Mouse (Mus musculus): Measurements from ENCODE around the gene Tnpo2. TPM values are rescaled to one million over a fixed set of nuclear protein-coding genes. Genes with fewer than 3 reads are reported as not detected.
"Not testable (repeated sequence)": the region's sequence is repeated elsewhere in the genome, so short reads cannot be mapped to it uniquely, and the experiment has no call there.

Gene Tnpo2
- polyA plus RNA-seq, 1 experiment from 2014 or later: 31.7 TPM

- no peak for ATAC-seq (ENCODE audit: insufficient number of reproducible peaks, insufficient read depth, low FRiP score, low TSS enrichment)
- Histone ChIP-seq H3K9me3 (no peaks in the 10 kb centered on the region), H3K4me1 (peaks cover 2% of the 10 kb centered on the region; the same call in 1 of the 2 replicates), H3K4me2 (replicated peaks) (no peak overlapping the region), H3K4me3 (no peak overlapping the region), H3K9ac (no peak overlapping the region), H3K27ac (no peak overlapping the region), H3K36me3 (peaks cover 35% of the 10 kb centered on the region), H3K27me3 (no peaks in the 10 kb centered on the region)
- WGBS: 93% methylated on average over 10 of the region's 10 CpGs
Measured at GRCm38 (mm10) chr8:85074617-85075016, 37.9 kb downstream of the Tnpo2 start.

GRCm38 (mm10) chr8:85076001-85076400 lies 39.3 kb downstream of the Tnpo2 start:
- Histone ChIP-seq H3K9ac (no peak overlapping the region), H3K4me2 (replicated peaks) (no peak overlapping the region), H3K27ac (no peak overlapping the region), H3K4me3 (no peak overlapping the region), H3K27me3 (no peaks in the 10 kb centered on the region), H3K9me3 (no peaks in the 10 kb centered on the region), H3K36me3 (peaks cover 35% of the 10 kb centered on the region), H3K4me1 (peaks cover 6% of the 10 kb centered on the region; the same call in 1 of the 2 replicates)
- 73% methylated on average over 9 of the region's 9 CpGs for WGBS
- no peak for ATAC-seq (ENCODE audit: insufficient number of reproducible peaks, insufficient read depth, low FRiP score, low TSS enrichment)

- peaks cover 13% of the 10 kb centered on the region; the same call in 1 of the 2 replicates for H3K4me1 ChIP-seq
- H3K4me2 ChIP-seq (replicated peaks): no peak overlapping the region
- no peaks in the 10 kb centered on the region for H3K9me3 ChIP-seq
- ATAC-seq (ENCODE audit: insufficient number of reproducible peaks, insufficient read depth, low FRiP score, low TSS enrichment): no peak
- H3K4me3 ChIP-seq: no peak overlapping the region
- no peaks in the 10 kb centered on the region for H3K27me3 ChIP-seq
- 0 out of 2 replicates have a peak overlapping the region, but pooled peaks have one; percentile 17 for H3K27ac ChIP-seq
- WGBS: 0% methylated on average over 2 of the region's 2 CpGs
- no peak overlapping the region for H3K9ac ChIP-seq
- peaks cover 35% of the 10 kb centered on the region for H3K36me3 ChIP-seq
Measured at GRCm38 (mm10) chr8:85076993-85077392, 40.3 kb downstream of the Tnpo2 start.

- under 1% methylated on average over 25 of the region's 25 CpGs for WGBS
- no peaks in the 10 kb centered on the region for H3K9me3 ChIP-seq
- H3K4me2 ChIP-seq (replicated peaks): peak overlapping the region; percentile 93
- no peak for ATAC-seq (ENCODE audit: insufficient number of reproducible peaks, insufficient read depth, low FRiP score, low TSS enrichment)
- H3K36me3 ChIP-seq: peaks cover 22% of the 10 kb centered on the region
- H3K4me3 ChIP-seq: peak overlapping the region; percentile 94
- H3K4me1 ChIP-seq: peaks cover 28% of the 10 kb centered on the region
- 0 out of 2 replicates have a peak overlapping the region, but pooled peaks have one; percentile 8 for H3K27ac ChIP-seq
- H3K27me3 ChIP-seq: no peaks in the 10 kb centered on the region
- peak overlapping the region; percentile 92 for H3K9ac ChIP-seq
Measured at GRCm38 (mm10) chr8:85080214-85080531, 43.5 kb downstream of the Tnpo2 start.

DNA sequence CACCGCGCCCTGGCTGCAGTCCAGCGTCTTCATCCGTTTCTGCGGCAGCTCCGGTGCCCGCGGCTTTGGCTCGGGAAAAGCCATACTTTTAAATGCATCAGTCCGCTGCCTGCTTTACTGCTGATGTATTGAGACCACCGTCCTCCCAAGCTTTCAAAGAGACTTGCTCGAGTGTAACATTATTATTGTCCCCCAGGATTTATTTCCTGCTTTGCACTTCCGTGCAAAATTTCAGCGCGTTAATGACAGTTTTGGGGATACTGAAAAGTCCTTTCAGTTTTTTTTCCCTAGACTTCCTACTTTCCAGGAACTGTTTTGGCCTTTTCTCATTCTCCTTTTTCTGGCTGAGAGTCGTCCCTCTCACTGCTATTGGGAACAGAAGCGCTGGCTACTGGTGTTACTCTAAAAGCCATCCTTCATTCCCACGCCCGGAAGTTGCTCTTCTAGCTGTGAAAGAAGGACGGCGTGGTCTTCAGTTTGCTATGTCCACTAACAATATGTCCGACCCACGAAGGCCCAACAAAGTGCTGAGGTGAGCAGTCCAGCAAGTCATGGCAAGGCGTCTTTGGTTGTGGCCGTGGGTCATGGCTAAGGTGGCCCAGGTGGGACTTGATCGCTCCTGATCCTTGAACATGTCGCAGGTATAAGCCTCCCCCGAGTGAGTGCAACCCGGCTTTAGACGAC lies 44.0 kb downstream of the Tnpo2 start, which contains the start of gene Wdr83os:
Gene Wdr83os (plus strand): TSS at position 209 of the 684 bp plus-strand sequence.
- ATAC-seq (ENCODE audit: insufficient number of reproducible peaks, insufficient read depth, low FRiP score, low TSS enrichment): peak; percentile 1; the same call in 1 of the 2 replicates
- Histone ChIP-seq H3K27me3 (no peaks in the 10 kb centered on the region), H3K27ac (0 out of 2 replicates have a peak within 1 kb of the TSS, but pooled peaks have one; percentile 8), H3K36me3 (peaks cover 22% of the 10 kb centered on the region), H3K4me2 (replicated peaks) (peak within 1 kb of the TSS; percentile 93), H3K9me3 (no peaks in the 10 kb centered on the region), H3K9ac (peak within 1 kb of the TSS; percentile 92), H3K4me1 (peaks cover 28% of the 10 kb centered on the region), H3K4me3 (peak within 1 kb of the TSS; percentile 94)
- under 1% methylated on average over 30 of the region's 30 CpGs for WGBS

GRCm38 (mm10) chr8:85081216-85081555 lies 44.5 kb downstream of the Tnpo2 start, which contains the start of gene Wdr83:
TSS of gene Wdr83 (minus strand) at chr8:85081306.
- Histone ChIP-seq H3K9me3 (no peaks in the 10 kb centered on the region), H3K4me2 (replicated peaks) (peak within 1 kb of the TSS; percentile 93), H3K4me3 (peak within 1 kb of the TSS; percentile 94), H3K4me1 (peaks cover 28% of the 10 kb centered on the region), H3K36me3 (peaks cover 18% of the 10 kb centered on the region), H3K27me3 (no peaks in the 10 kb centered on the region), H3K27ac (0 out of 2 replicates have a peak within 1 kb of the TSS, but pooled peaks have one; percentile 8), H3K9ac (peak within 1 kb of the TSS; percentile 92)
- WGBS: 1% methylated on average over 9 of the region's 9 CpGs
- ATAC-seq (ENCODE audit: insufficient number of reproducible peaks, insufficient read depth, low FRiP score, low TSS enrichment): peak; percentile 38

DNA sequence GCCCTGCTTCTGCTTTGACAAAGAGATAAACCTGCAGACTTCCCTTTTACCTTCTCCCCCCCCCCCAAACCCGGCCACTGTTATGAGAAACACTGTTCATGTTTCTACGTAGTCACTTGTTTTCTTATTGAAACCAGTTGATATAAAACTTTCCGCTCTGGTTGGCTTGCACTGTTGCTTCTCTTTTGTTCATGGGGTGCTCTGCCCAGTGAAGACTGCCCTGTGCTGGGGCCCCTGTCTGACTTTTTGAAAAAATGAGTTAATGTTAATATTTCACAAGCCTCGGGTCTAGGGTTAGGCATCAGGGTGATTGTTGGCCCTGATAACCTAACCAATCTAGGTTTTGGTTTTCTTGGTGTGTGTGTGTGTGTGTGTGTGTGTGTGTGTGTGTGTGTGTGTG lies 45.5 kb downstream of the Tnpo2 start:
- H3K4me3 ChIP-seq; H3K4me2 ChIP-seq (replicated peaks); H3K9me3 ChIP-seq; ATAC-seq (ENCODE audit: insufficient number of reproducible peaks, insufficient read depth, low FRiP score, low TSS enrichment); H3K27me3 ChIP-seq; H3K27ac ChIP-seq; H3K9ac ChIP-seq: not testable (repeated sequence)
- Histone ChIP-seq H3K36me3 (peaks cover 14% of the 10 kb centered on the region), H3K4me1 (peaks cover 28% of the 10 kb centered on the region)
- 87% methylated on average over 4 of the region's 4 CpGs for WGBS

GRCm38 (mm10) chr8:85083108-85083813 lies 46.5 kb downstream of the Tnpo2 start, which contains the start of gene Man2b1:
TSS of gene Man2b1 (plus strand) at chr8:85083270.
- Histone ChIP-seq H3K36me3 (peaks cover 25% of the 10 kb centered on the region), H3K27ac (no peak within 1 kb of the TSS), H3K9me3 (no peaks in the 10 kb centered on the region), H3K4me1 (peaks cover 28% of the 10 kb centered on the region), H3K4me3 (peak within 1 kb of the TSS; percentile 56), H3K9ac (peak within 1 kb of the TSS; percentile 46), H3K27me3 (no peaks in the 10 kb centered on the region), H3K4me2 (replicated peaks) (peak within 1 kb of the TSS; percentile 71)
- peak; percentile 70; the same call in 1 of the 2 replicates for ATAC-seq (ENCODE audit: insufficient number of reproducible peaks, insufficient read depth, low FRiP score, low TSS enrichment)
- WGBS: under 1% methylated on average over 30 of the region's 30 CpGs

- no peak overlapping the region for H3K27ac ChIP-seq
- ATAC-seq (ENCODE audit: insufficient number of reproducible peaks, insufficient read depth, low FRiP score, low TSS enrichment): no peak
- H3K27me3 ChIP-seq: no peaks in the 10 kb centered on the region
- H3K4me3 ChIP-seq: no peak overlapping the region
- H3K4me1 ChIP-seq: peaks cover 26% of the 10 kb centered on the region
- no peak overlapping the region for H3K9ac ChIP-seq
- WGBS: 88% methylated on average over 8 of the region's 8 CpGs
- H3K36me3 ChIP-seq: peaks cover 27% of the 10 kb centered on the region
- H3K9me3 ChIP-seq: no peaks in the 10 kb centered on the region
- no peak overlapping the region for H3K4me2 ChIP-seq (replicated peaks)
Measured at GRCm38 (mm10) chr8:85084633-85085032, 47.9 kb downstream of the Tnpo2 start.

DNA sequence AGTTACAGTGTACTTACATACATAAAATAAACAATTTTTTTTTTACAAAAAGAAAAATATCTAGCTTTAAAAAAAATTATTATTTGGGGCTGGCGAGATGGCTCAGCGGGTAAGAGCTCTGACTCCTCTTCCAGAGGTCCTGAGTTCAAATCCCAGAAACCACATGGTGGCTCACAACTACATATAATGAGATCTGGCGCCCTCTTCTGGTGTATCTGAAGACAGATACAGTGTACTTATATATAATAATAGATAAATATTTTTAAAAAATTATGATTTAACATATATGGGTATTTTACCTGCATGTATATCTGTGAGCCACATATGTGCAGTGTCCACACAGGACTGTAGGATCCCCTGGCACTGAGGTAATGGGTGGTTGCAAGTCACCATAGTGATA lies 49.5 kb downstream of the Tnpo2 start:
- WGBS: 73% methylated on average over 3 of the region's 3 CpGs
- no peaks in the 10 kb centered on the region for H3K27me3 ChIP-seq
- no peak for ATAC-seq (ENCODE audit: insufficient number of reproducible peaks, insufficient read depth, low FRiP score, low TSS enrichment)
- H3K36me3 ChIP-seq: peaks cover 32% of the 10 kb centered on the region
- H3K9ac ChIP-seq: no peak overlapping the region
- no peaks in the 10 kb centered on the region for H3K9me3 ChIP-seq
- no peak overlapping the region for H3K4me3 ChIP-seq
- H3K4me2 ChIP-seq (replicated peaks): no peak overlapping the region
- peaks cover 21% of the 10 kb centered on the region for H3K4me1 ChIP-seq
- no peak overlapping the region for H3K27ac ChIP-seq

DNA sequence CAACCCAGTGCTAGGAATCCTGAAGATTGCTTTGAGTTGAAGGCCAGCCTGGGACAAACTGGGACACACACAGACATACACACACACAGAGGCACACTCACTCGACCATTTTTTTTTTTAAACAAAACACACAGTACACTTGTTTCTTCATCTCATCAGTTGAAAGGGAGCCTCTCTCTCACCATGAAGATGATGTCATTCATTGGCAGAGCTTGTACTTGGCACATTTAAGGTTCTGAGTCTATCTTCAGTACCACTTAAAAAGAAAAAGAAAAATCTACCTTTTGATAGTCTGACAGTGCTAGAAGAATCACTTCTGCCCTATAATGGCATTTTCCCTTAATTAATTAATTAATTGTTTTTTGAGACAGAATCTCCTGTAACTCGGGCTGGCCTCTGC lies 52.1 kb downstream of the Tnpo2 start:
- peaks cover 38% of the 10 kb centered on the region for H3K36me3 ChIP-seq
- 77% methylated on average over 2 of the region's 2 CpGs for WGBS
- no peaks in the 10 kb centered on the region for H3K9me3 ChIP-seq

DNA sequence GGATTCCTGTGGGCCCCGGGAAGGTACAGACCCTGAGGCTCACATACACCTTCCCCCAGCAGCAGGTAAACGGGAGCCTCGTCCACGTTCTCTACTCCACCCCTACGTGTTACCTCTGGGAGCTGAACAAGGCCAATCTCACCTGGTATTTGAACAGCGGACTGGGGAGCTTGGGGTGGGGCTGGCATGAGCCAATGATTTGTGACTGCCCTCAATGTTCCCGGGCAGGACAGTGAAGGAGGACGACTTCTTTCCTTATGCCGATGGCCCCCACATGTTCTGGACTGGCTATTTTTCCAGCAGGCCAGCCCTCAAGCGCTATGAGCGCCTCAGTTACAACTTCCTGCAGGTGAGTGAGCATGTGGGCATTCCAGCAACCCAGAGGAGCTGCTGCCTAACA lies 54.1 kb downstream of the Tnpo2 start:
- no peak overlapping the region for H3K4me3 ChIP-seq
- 92% methylated on average over 11 of the region's 11 CpGs for WGBS
- ATAC-seq (ENCODE audit: insufficient number of reproducible peaks, insufficient read depth, low FRiP score, low TSS enrichment): no peak
- no peak overlapping the region for H3K4me2 ChIP-seq (replicated peaks)
- no peaks in the 10 kb centered on the region for H3K27me3 ChIP-seq
- no peaks in the 10 kb centered on the region for H3K4me1 ChIP-seq
- no peaks in the 10 kb centered on the region for H3K9me3 ChIP-seq
- no peak overlapping the region for H3K9ac ChIP-seq
- H3K27ac ChIP-seq: no peak overlapping the region
- peaks cover 43% of the 10 kb centered on the region for H3K36me3 ChIP-seq

More for the DNA sequence above, 52.1 kb downstream of the Tnpo2 start:
- H3K9ac ChIP-seq: no peak overlapping the region
- no peak overlapping the region for H3K4me2 ChIP-seq (replicated peaks)
- no peak overlapping the region for H3K27ac ChIP-seq
- H3K27me3 ChIP-seq: no peaks in the 10 kb centered on the region
- ATAC-seq (ENCODE audit: insufficient number of reproducible peaks, insufficient read depth, low FRiP score, low TSS enrichment): no peak
- no peak overlapping the region for H3K4me3 ChIP-seq
- H3K4me1 ChIP-seq: peaks cover 6% of the 10 kb centered on the region

All from embryonic facial prominence, embryonic 12.5 days (tissue).